Mouse (Mus musculus) G1E (cell line): ENCODE data around the gene H2afz. TPM values are rescaled to one million over a fixed set of nuclear protein-coding genes. Genes with fewer than 3 reads are reported as not detected.

Experiments
- ATAC-seq: 2 replicates; pipeline ENCODE4 v1.8.0; 2016; ENCODE audit warnings: mild to moderate bottlenecking; ENCODE audit not compliant: insufficient number of reproducible peaks, poor library complexity, low FRiP score, severe bottlenecking; ENCODE audit errors: extremely low read depth
- DNase-seq: peaks from one replicate; pipeline ENCODE4 v3.0.0; 2012; ENCODE audit warnings: low spot score
- H3K27me3 ChIP-seq: 2 replicates; pipeline ENCODE4 v1.6.1; 2012; ENCODE audit warnings: mild to moderate bottlenecking, low read length, inconsistent platforms; ENCODE audit not compliant: insufficient read depth
- H3K36me3 ChIP-seq: replicated peaks from 2 replicates; pipeline ENCODE3; 2012; ENCODE audit warnings: mild to moderate bottlenecking, inconsistent platforms
- H3K4me1 ChIP-seq: 2 replicates; pipeline ENCODE4 v1.6.1; 2012; ENCODE audit warnings: low read depth, low read length, inconsistent platforms, mixed read lengths; ENCODE audit not compliant: insufficient read depth
- H3K4me3 ChIP-seq: 2 replicates; pipeline ENCODE4 v1.5.1; 2012; ENCODE audit warnings: low read depth, mild to moderate bottlenecking, inconsistent platforms, low read length, moderate library complexity, mixed read lengths
- H3K9me3 ChIP-seq: replicated peaks from 2 replicates; pipeline ENCODE4 v1.6.1; 2012; ENCODE audit warnings: inconsistent platforms
- CTCF ChIP-seq: IDR thresholded peaks from 2 replicates; pipeline ENCODE4 v1.5.1; 2012; ENCODE audit warnings: low read depth, low read length, inconsistent platforms, mixed read lengths
- GATA1 ChIP-seq: IDR thresholded peaks from 2 replicates; pipeline ENCODE4 v1.6.1; 2012; ENCODE audit warnings: borderline replicate concordance, low read length, inconsistent platforms, mixed read lengths
- GATA2 ChIP-seq: IDR thresholded peaks from 2 replicates; pipeline ENCODE4 v1.6.1; 2012; ENCODE audit warnings: low read depth, low read length, inconsistent platforms, borderline replicate concordance
- POLR2AphosphoS5 ChIP-seq: IDR thresholded peaks from 2 replicates; pipeline ENCODE4 v1.6.1; 2012; ENCODE audit warnings: low read depth, low read length, inconsistent platforms; ENCODE audit not compliant: insufficient replicate concordance
- TAL1 ChIP-seq: conservative IDR thresholded peaks from 2 replicates; pipeline ENCODE4 v1.6.1; 2012; ENCODE audit warnings: low read depth, low read length, inconsistent platforms, mixed read lengths
- polyA plus RNA-seq: library from polyadenylated mRNA; stranded (reverse); fragments of >175 nt; gene quantifications from 2 replicates; pipeline ENCODE4 v1.2.3, GENCODE M21; 2012
- total RNA-seq, 2 experiments: library from RNA; stranded (forward) in 1 of 2; stranded (reverse) in 1 of 2; fragments of 200-1000 nt in 1 of 2; fragments of >200 nt in 1 of 2; fragmentation: Nextera tagmentation in 1 of 2; gene quantifications; 2 replicates each; pipeline ENCODE4 v1.2.3; 2014 to 2017

Gene H2afz
- total and polyA plus RNA-seq, 3 experiments, result 814 to 4,050 (median 3,552) TPM

DNA sequence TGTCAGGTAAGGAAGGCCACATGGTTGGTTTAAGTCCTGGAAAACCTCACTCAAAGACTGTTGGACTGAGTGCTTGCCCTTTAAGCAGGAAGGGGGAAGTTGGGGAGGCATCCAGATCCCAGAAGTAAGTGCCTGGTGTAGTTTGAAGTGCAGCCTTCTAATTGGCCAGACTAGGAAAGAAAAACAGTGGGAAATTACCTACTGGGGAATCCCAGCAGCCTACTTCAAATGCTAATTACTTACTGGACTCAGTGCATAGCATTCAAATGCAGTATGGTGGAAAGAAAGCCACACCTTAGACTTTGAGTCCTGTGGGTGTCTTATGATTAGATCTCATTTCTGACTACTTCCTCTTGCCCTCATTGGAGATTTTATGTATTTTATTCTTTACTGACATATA is 31.2 kb upstream of the H2afz start:
- H3K4me3 ChIP-seq, result no peak overlapping the region
- H3K27me3 ChIP-seq, result peaks cover 3% of the 10 kb centered on the region; the same call in 1 of the 2 replicates
- DNase-seq (no peak), ATAC-seq (0 out of 2 replicates have a peak, but pooled peaks have one; percentile 8)
- no peaks in the 10 kb centered on the region for H3K9me3 ChIP-seq
- TF ChIP-seq CTCF, result no peak
- no peak for TF ChIP-seq GATA2
- TF ChIP-seq GATA1, result no peak
- TF ChIP-seq TAL1, result no peak
- no peak for TF ChIP-seq POLR2AphosphoS5
- peaks cover 15% of the 10 kb centered on the region for H3K4me1 ChIP-seq
- no peaks in the 10 kb centered on the region for H3K36me3 ChIP-seq

DNA sequence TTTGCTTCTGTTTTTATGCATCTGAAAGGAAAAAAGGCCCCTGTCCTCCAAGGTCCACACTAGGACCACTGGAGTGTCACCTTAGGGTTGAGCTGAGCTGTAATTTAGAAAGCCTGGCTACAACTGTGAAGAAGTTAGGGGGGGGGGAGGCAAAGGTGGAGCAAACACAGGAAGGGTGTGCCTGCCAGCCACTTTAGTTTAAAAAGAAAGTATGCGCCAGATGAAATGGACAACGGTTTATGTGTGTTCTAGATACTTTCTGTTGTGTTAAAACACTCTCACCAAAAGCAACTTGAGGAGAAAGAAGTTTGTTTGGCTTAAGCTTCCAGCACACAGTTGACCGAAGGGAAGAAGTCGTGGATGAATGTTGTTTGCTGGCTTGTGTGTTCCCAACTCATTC is 30.6 kb upstream of the H2afz start:
- no peak for DNase-seq
- H3K36me3 ChIP-seq, result no peaks in the 10 kb centered on the region
- H3K27me3 ChIP-seq, result peaks cover 4% of the 10 kb centered on the region
- H3K4me3 ChIP-seq, result no peak overlapping the region
- no peaks in the 10 kb centered on the region for H3K9me3 ChIP-seq
- peaks cover 15% of the 10 kb centered on the region for H3K4me1 ChIP-seq
- no peak for ATAC-seq
- TF ChIP-seq GATA1 (no peak), GATA2 (no peak), TAL1 (no peak), CTCF (no peak), POLR2AphosphoS5 (no peak)

- Histone ChIP-seq H3K4me3 (no peak overlapping the region), H3K9me3 (no peaks in the 10 kb centered on the region), H3K4me1 (peaks cover 15% of the 10 kb centered on the region), H3K36me3 (no peaks in the 10 kb centered on the region), H3K27me3 (peaks cover 5% of the 10 kb centered on the region)
- no peak for ATAC-seq
- no peak for DNase-seq
- TF ChIP-seq GATA1, result no peak
Measured at GRCm38 (mm10) chr3:137836543-137836942, 27.7 kb upstream of the H2afz start.

GRCm38 (mm10) chr3:137838160-137838559 is 26.1 kb upstream of the H2afz start:
- peaks cover 5% of the 10 kb centered on the region for H3K27me3 ChIP-seq
- H3K9me3 ChIP-seq, result no peaks in the 10 kb centered on the region
- no peaks in the 10 kb centered on the region for H3K36me3 ChIP-seq
- no peak overlapping the region for H3K4me3 ChIP-seq
- DNase-seq (no peak), ATAC-seq (no peak)
- TF ChIP-seq POLR2AphosphoS5 (no peak), GATA2 (no peak), TAL1 (no peak), GATA1 (no peak), CTCF (no peak)
- peaks cover 12% of the 10 kb centered on the region for H3K4me1 ChIP-seq

DNA sequence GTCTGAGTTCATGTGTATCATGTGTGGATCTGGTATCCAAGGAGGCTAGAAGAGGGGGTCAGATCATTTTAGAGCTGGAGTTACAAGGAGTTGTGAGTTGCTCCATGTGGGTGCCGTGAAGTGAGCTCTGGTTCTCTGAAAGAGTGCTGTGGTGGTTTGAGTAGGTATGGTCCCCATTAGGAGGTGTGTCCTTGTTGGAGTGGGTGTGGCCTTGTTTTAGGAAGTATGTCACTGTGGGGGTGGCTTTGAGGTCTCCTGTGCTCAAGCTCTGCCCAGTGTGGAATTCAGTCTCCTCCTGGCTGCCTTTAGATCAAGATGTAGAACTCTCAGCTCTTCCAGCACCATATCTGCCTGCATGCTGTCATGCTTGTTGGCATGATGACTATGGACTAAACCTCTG is 21.3 kb upstream of the H2afz start:
- Histone ChIP-seq H3K4me3 (no peak overlapping the region), H3K27me3 (peaks cover 2% of the 10 kb centered on the region), H3K9me3 (no peaks in the 10 kb centered on the region), H3K36me3 (no peaks in the 10 kb centered on the region), H3K4me1 (peaks cover 17% of the 10 kb centered on the region)
- no peak for TF ChIP-seq TAL1
- no peak for TF ChIP-seq GATA1
- TF ChIP-seq CTCF, result no peak
- TF ChIP-seq POLR2AphosphoS5, result no peak
- no peak for TF ChIP-seq GATA2
- ATAC-seq, result no peak
- no peak for DNase-seq

DNA sequence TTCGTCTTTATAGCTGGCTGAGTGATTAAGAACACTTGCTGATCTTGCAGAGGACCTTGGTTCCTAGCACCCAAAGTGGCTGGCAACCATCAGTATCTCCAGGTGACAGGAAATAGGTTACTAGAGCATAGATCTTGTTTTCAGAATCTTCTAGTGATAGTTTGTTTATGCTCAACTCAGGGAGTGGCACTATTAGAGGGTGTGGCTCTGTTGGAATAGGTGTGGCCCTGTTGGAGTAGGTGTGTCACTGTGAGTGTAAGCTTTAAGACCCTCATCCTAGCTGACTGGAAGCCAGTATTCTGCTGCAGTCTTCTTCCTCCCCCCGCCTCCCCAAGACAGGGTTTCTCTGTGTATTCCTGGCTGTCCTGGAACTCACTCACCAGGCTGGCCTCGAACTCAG is 20.0 kb upstream of the H2afz start:
- Histone ChIP-seq H3K36me3 (no peaks in the 10 kb centered on the region), H3K9me3 (no peaks in the 10 kb centered on the region), H3K4me3 (no peak overlapping the region), H3K4me1 (peaks cover 20% of the 10 kb centered on the region), H3K27me3 (no peaks in the 10 kb centered on the region)
- ATAC-seq (no peak), DNase-seq (no peak)
- no peak for TF ChIP-seq GATA1
- TF ChIP-seq CTCF, result no peak
- no peak for TF ChIP-seq GATA2
- no peak for TF ChIP-seq POLR2AphosphoS5
- TF ChIP-seq TAL1, result no peak

- Histone ChIP-seq H3K36me3 (no peaks in the 10 kb centered on the region), H3K27me3 (no peaks in the 10 kb centered on the region), H3K4me1 (peaks cover 20% of the 10 kb centered on the region), H3K9me3 (0 out of 2 replicates have a peak, but pooled peaks cover 2% of the 10 kb centered on the region), H3K4me3 (no peak overlapping the region)
- no peak for TF ChIP-seq TAL1
- TF ChIP-seq POLR2AphosphoS5, result no peak
- no peak for TF ChIP-seq CTCF
- no peak for TF ChIP-seq GATA1
- TF ChIP-seq GATA2, result no peak
- ATAC-seq (no peak), DNase-seq (no peak)
Measured at GRCm38 (mm10) chr3:137846552-137846951, 17.7 kb upstream of the H2afz start.
